Mouse (Mus musculus) G1E (cell line): ENCODE measurements at regions not wholly inside any gene's neighbourhood (a gene's known extent, or its start where the extent isn't known, plus 50 kb on each side); places are given as distances from the start of the nearest gene placed in this dataset.

Experiments
- CTCF ChIP-seq: IDR thresholded peaks from 2 replicates; pipeline ENCODE4 v1.5.1; 2012; ENCODE audit warnings: low read depth, low read length, inconsistent platforms, mixed read lengths
- GATA1 ChIP-seq: IDR thresholded peaks from 2 replicates; pipeline ENCODE4 v1.6.1; 2012; ENCODE audit warnings: borderline replicate concordance, low read length, inconsistent platforms, mixed read lengths
- GATA2 ChIP-seq: IDR thresholded peaks from 2 replicates; pipeline ENCODE4 v1.6.1; 2012; ENCODE audit warnings: low read depth, low read length, inconsistent platforms, borderline replicate concordance
- TAL1 ChIP-seq: conservative IDR thresholded peaks from 2 replicates; pipeline ENCODE4 v1.6.1; 2012; ENCODE audit warnings: low read depth, low read length, inconsistent platforms, mixed read lengths

DNA sequence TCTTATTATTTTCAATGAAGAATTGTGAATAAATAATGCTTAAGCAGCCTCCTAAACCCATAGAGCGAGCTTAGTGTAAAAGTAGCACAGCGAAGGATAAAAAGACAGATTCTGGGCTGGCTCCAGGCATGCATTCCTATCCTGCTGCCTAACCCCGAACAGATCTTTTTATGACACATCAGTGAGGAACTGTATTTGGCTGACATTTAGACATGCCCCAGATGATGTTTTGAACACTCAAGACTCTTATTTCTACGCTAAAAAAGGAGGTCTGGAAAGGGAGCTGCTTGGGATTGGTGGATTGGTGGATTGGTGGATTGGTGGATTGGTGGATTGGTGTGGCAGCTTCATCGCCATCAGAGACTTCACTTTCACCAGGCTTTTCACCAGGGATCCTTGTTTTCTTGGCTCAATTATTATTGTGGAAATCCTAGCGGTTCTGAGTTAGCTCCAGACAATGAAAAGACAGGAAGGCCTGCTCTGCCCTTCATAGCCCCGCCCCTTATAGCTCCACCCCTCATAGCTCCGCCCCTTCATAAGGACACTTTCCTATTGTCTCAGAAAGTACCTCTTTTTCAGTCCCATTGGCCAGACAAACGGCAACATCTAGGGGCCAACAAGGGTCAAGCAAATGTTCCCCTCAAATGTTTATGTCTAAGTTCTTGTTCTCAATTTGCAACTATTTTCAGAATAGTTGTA lies 59.6 kb upstream of the Plxnc1 start:
- TF ChIP-seq CTCF (no peak), GATA1 (no peak), TAL1 (no peak), GATA2 (no peak)
